Mouse (Mus musculus) T-helper 2 cell (primary cell): ENCODE results near the gene Eva1c.
"Not testable (repeated sequence)": the region's sequence is repeated elsewhere in the genome, so short reads cannot be mapped to it uniquely, and the experiment has no call there.

Source experiments
- in situ Hi-C: fragments of 300-600 bp; cut with MboI, MseI; formaldehyde crosslinking; loops from one replicate; pipeline ENCODE4 v1.15.1; 2025; ENCODE audit warnings: high pct_unique_total_duplicates

Gene Eva1c

GRCm38 (mm10) chr16:90822981-90823380 lies 3.5 kb upstream of the Eva1c start:
- in situ Hi-C loops: no loop called here

GRCm38 (mm10) chr16:90823986-90824385 lies 2.5 kb upstream of the Eva1c start:
- in situ Hi-C loops: not testable (repeated sequence)

DNA sequence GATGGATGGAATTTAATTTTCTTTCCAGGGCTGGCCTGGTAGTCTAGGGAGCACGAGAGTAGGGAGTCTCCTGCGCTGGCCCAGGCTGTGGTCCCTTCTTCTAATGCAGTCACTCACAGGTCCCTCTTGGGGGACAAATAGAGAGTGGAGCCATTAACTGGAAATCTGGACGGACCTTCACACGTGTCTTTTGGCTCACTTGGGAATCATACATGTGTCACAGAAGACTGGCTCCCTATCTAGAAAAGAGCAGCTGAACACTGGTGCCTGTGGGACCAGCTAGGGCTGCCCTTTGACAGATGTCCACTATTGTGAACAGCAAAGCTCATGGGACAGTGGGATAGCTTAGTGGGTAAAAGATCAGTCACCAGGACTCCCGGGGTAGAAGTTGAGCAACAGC lies 478 bp upstream of the Eva1c start:
- in situ Hi-C loops: no loop called here

- in situ Hi-C loops: no loop called here
Observed at GRCm38 (mm10) chr16:90827498-90827897, 979 bp downstream of the Eva1c start.

DNA sequence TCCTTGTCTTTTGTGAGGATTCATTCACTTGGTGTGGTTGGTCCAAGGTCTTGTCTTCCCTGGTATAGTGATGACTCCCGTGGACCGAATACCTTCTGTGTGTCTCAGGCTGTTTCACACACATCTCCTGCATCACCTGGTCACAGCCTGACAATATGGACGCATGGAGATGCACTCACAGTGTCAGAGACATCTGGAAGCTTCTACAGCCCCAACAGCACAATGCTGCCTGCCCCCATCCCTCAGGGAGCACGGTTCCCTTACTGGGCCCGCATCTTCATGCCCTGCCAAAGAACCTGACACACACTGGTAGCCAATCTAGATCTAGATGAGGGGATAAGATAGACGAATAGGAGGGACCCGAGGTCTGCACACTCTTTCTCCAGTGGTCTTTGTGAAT lies 2.6 kb downstream of the Eva1c start:
- in situ Hi-C loops: no loop called here

GRCm38 (mm10) chr16:90829894-90830685 lies 3.6 kb downstream of the Eva1c start:
- in situ Hi-C loops: no loop called here

DNA sequence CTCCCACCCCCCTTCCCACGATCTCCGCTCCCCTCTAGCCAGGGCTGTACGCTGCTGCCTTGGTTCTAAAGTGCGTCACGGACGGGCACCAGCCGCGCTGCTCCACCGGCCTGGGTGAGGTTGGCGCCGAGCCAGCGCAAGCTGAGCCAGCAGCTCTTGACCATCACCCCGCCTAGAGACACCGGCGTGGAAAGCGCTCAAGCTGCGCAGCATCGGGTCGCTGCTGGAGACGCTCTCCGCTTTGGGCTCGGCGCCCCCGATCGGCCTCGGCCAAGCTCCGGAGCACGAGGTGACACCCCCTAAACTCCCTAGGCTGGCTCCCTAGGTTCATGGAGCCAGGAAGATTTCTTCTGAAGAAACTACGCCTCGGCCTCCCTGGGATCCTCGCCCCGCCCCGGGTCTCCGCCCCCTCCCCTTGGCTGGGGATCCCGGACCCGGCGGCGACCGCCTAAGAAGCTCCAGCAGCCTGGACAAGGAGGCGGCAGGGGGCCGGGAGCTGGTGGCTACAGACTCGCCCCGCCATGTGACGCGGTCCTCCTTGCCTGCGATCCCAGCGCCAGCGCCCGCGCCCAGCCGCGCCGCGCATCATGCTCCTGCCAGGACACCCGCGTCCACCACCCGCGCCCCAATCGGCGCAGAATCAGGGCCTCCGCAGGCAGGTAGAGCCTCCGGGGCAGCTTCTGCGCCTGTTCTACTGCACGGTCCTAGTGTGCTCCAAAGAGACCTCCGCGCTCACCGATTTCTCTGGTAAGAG lies 4.3 kb downstream of the Eva1c start:
- in situ Hi-C loops: no loop called here

- in situ Hi-C loops: no loop called here
Observed at GRCm38 (mm10) chr16:90831676-90832075, 5.2 kb downstream of the Eva1c start.

- in situ Hi-C loops: no loop called here
Observed at GRCm38 (mm10) chr16:90832495-90832894, 6.0 kb downstream of the Eva1c start.

GRCm38 (mm10) chr16:90833041-90833791 lies 6.7 kb downstream of the Eva1c start:
- in situ Hi-C loops: no loop called here

DNA sequence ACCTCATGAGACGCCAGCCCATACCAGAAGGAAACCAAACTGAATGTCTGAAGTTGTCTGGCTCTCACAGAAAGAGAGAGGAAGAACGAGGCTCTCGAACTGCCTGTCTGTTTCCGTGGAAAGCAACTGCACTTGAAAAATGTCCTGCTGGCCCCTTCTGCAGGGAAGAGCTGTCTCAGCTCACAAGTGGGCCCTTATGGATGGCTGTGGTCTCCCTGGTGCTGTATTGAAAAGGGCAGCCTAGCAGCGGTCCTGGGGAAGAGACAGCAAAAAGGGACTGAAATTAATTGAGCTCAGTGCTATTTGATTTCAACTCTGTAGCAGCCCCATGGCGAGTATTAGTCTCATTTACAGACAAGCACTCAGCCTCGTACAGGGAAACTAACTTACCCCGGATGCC lies 10.9 kb downstream of the Eva1c start:
- in situ Hi-C loops: no loop called here

GRCm38 (mm10) chr16:90842164-90842563 lies 15.6 kb downstream of the Eva1c start:
- in situ Hi-C loops: no loop called here

GRCm38 (mm10) chr16:90845038-90845437 lies 18.5 kb downstream of the Eva1c start:
- in situ Hi-C loops: no loop called here

DNA sequence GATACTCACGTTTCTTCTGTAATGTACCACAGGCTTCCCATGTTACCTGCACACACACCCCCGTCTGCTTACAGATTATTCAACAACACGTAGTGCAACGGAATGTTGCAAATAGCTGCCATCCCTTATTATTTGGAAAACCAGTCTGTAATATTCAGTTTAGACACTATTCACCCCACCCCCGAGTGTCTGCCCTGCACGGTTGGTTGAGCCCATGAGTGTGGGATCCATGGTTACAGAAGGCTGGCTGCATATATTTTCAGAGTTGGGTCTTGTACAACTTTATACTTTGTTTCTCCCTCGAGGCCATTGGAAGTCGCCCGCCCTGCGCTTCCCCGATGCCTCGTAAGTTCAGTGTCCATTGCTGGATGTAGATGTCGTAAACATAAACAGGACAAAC lies 19.1 kb downstream of the Eva1c start:
- in situ Hi-C loops: no loop called here

- in situ Hi-C loops: no loop called here
Observed at GRCm38 (mm10) chr16:90848697-90849096, 22.2 kb downstream of the Eva1c start.

- in situ Hi-C loops: no loop called here
Observed at GRCm38 (mm10) chr16:90849262-90849661, 22.7 kb downstream of the Eva1c start.

DNA sequence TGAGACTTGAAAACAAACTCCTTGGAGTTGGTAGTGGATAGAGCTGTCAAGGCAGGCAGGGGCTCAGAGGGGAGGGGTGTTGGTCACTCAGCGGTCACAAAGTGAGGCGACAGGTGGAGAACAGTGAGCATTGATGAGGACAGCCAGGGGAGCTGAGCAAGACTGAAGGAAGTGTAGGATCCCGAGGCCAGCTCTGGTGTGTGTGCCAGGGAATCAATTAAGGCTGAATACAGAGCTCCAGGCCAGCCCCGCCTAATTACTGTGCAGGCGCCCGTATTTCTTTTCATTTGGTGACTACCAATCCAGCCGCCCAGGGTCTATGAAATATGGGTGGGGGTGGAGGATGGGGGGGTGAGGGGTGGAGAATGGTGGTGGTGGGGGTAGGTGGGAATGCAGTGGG lies 24.4 kb downstream of the Eva1c start:
- in situ Hi-C loops: no loop called here

DNA sequence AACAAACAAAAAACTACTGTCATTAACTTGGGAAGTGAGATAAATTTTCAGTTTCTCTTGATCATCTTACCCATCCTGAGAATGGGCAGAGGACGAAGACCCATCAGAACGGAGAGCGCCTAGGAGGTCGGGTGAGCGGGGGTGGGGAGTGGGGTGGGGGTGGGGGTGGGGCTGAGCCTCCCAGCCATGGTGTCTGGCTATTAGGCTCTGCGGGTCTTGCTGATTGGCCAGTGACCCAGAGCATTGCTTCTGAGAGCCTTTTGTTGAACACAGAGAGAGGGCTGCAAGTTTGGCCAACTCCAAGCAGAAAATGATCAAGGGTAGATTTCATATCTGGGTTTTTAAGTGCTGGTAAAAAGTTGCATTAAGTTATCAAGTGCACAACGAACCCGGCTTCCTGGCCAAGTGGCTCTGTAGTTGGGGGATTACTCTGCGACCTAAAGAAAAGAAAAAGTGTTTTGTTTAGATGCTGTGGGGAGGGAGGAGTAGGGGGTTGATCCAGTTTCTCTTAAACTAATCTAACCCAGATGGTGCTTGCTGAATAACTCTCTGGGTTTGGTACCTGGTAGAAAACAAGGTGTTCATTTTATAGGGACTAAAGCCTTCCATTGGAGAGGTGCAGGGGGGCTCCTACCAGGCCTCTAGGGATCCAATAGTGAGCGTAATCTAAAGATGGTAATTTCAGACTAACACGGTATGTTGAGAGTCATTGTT lies 25.3 kb downstream of the Eva1c start:
- in situ Hi-C loops: no loop called here

GRCm38 (mm10) chr16:90856552-90857200 lies 30.2 kb downstream of the Eva1c start:
- in situ Hi-C loops: no loop called here

DNA sequence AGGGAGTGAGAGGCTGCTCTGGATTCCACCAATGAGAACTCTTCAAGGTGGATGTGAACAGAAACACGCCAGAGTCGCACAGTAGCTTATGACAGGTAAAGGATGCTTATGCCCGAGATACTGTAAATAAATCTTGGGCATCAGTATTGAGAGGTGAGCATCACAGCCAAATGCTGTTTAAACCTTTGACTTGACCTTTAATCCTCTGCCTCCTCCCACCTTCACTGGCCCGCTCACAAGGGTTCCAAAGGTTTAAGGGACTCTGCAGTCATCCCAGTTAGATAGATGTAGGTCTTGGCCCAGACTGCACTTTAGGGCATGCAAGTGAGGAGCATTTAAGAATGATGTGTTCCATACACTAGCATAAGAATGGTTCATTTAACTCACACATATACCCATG lies 31.7 kb downstream of the Eva1c start:
- in situ Hi-C loops: no loop called here

- in situ Hi-C loops: loop anchor here (10.0 kb wide), 1 partner anchor 978 kb away; no protein-coding TSS in a partner anchor
Observed at GRCm38 (mm10) chr16:90863036-90863435, 36.5 kb downstream of the Eva1c start.
